Mouse (Mus musculus) forebrain, embryonic 13.5 days (tissue): ENCODE measurements at regions not wholly inside any gene's neighbourhood (a gene's known extent, or its start where the extent isn't known, plus 50 kb on each side); places are given as distances from the start of the nearest gene placed in this dataset.

Experiments used
- ATAC-seq: fragments of 200-750 bp; cut with Nextera tagmentation; 2 replicates; pipeline ENCODE4 v1.8.0; 2017
- H3K27ac ChIP-seq: fragments of 300-500 bp; sonication (generic); 2 replicates; pipeline ENCODE4 v1.5.1; 2015; ENCODE audit warnings: inconsistent platforms, mild to moderate bottlenecking, moderate library complexity
- H3K27me3 ChIP-seq: fragments of 300-500 bp; sonication (generic); 2 replicates; pipeline ENCODE4 v1.6.1; 2015; ENCODE audit warnings: mild to moderate bottlenecking, inconsistent platforms
- H3K36me3 ChIP-seq: fragments of 300-500 bp; sonication (generic); 2 replicates; pipeline ENCODE4 v1.6.1; 2015; ENCODE audit warnings: mild to moderate bottlenecking, inconsistent platforms; ENCODE audit not compliant: poor library complexity, severe bottlenecking
- H3K4me1 ChIP-seq: fragments of 300-500 bp; sonication (generic); 2 replicates; pipeline ENCODE4 v1.6.1; 2015; ENCODE audit warnings: inconsistent platforms
- H3K4me2 ChIP-seq: fragments of 300-500 bp; sonication (generic); 2 replicates; pipeline ENCODE4 v1.6.1; 2015; ENCODE audit warnings: inconsistent platforms, mild to moderate bottlenecking, moderate library complexity
- H3K4me3 ChIP-seq: fragments of 300-500 bp; sonication (generic); 2 replicates; pipeline ENCODE4 v1.5.1; 2015; ENCODE audit warnings: mild to moderate bottlenecking, inconsistent platforms
- H3K9ac ChIP-seq: fragments of 300-500 bp; sonication (generic); 2 replicates; pipeline ENCODE4 v1.6.1; 2015; ENCODE audit warnings: mild to moderate bottlenecking, inconsistent platforms
- H3K9me3 ChIP-seq: fragments of 300-500 bp; sonication (generic); replicated peaks from 2 replicates; pipeline ENCODE4 v1.6.1; 2016; ENCODE audit warnings: inconsistent platforms
- WGBS: fragments of 180-500 bp; shearing (Covaris S2); methylation state at CpG from one replicate; pipeline ENCODE4 v1.1.7; 2015; 5-methylcytosine and 5-hydroxymethylcytosine counted together

GRCm38 (mm10) chr10:117443426-117444350 lies 63.9 kb upstream of the Cpsf6 start:
- 95% methylated on average over 4 of the region's 4 CpGs for WGBS
- no peak for ATAC-seq

GRCm38 (mm10) chr10:117441979-117442803 lies 62.4 kb upstream of the Cpsf6 start:
- ATAC-seq, result no peak
- Histone ChIP-seq H3K9ac (no peak overlapping the region), H3K27me3 (no peaks in the 10 kb centered on the region), H3K4me1 (peaks cover 15% of the 10 kb centered on the region; the same call in 1 of the 2 replicates), H3K9me3 (peaks cover 6% of the 10 kb centered on the region), H3K36me3 (no peaks in the 10 kb centered on the region), H3K27ac (no peak overlapping the region), H3K4me2 (peak overlapping the region; percentile 54), H3K4me3 (0 out of 2 replicates have a peak overlapping the region, but pooled peaks have one; percentile 18)
- WGBS, result 50% methylated on average over 17 of the region's 17 CpGs

More at GRCm38 (mm10) chr10:117443426-117444350, 63.9 kb upstream of the Cpsf6 start:
- Histone ChIP-seq H3K4me1 (peaks cover 15% of the 10 kb centered on the region; the same call in 1 of the 2 replicates), H3K27me3 (no peaks in the 10 kb centered on the region), H3K4me3 (no peak overlapping the region), H3K9me3 (peaks cover 6% of the 10 kb centered on the region), H3K27ac (no peak overlapping the region), H3K9ac (no peak overlapping the region), H3K36me3 (no peaks in the 10 kb centered on the region), H3K4me2 (no peak overlapping the region)

- H3K36me3 ChIP-seq, result no peaks in the 10 kb centered on the region
- WGBS, result 2% methylated on average over 24 of the region's 24 CpGs
- H3K4me3 ChIP-seq, result peak overlapping the region; percentile 18
- H3K9ac ChIP-seq, result no peak overlapping the region
- H3K9me3 ChIP-seq, result peaks cover 6% of the 10 kb centered on the region
- ATAC-seq, result peak; percentile 69
- peak overlapping the region; percentile 54 for H3K4me2 ChIP-seq
- H3K4me1 ChIP-seq, result peaks cover 18% of the 10 kb centered on the region; the same call in 1 of the 2 replicates
- no peak overlapping the region for H3K27ac ChIP-seq
- H3K27me3 ChIP-seq, result peaks cover under 1% of the 10 kb centered on the region; the same call in 1 of the 2 replicates
Observed at GRCm38 (mm10) chr10:117441121-117441978, 61.5 kb upstream of the Cpsf6 start.

- H3K27me3 ChIP-seq, result peaks cover 2% of the 10 kb centered on the region; the same call in 1 of the 2 replicates
- WGBS, result 82% methylated on average over 9 of the region's 9 CpGs
- H3K9ac ChIP-seq, result no peak overlapping the region
- no peak overlapping the region for H3K4me2 ChIP-seq
- no peaks in the 10 kb centered on the region for H3K36me3 ChIP-seq
- no peak overlapping the region for H3K4me3 ChIP-seq
- no peak for ATAC-seq
- peaks cover 24% of the 10 kb centered on the region; the same call in 1 of the 2 replicates for H3K4me1 ChIP-seq
- no peak overlapping the region for H3K27ac ChIP-seq
- H3K9me3 ChIP-seq, result peaks cover 6% of the 10 kb centered on the region
Observed at GRCm38 (mm10) chr10:117440225-117440976, 60.6 kb upstream of the Cpsf6 start.

GRCm38 (mm10) chr10:117439206-117440110 lies 59.6 kb upstream of the Cpsf6 start:
- 93% methylated on average over 3 of the region's 3 CpGs for WGBS
- Histone ChIP-seq H3K4me1 (peaks cover 29% of the 10 kb centered on the region; the same call in 1 of the 2 replicates), H3K9me3 (peaks cover 6% of the 10 kb centered on the region), H3K27ac (no peak overlapping the region), H3K4me3 (no peak overlapping the region), H3K9ac (no peak overlapping the region), H3K36me3 (no peaks in the 10 kb centered on the region), H3K27me3 (peaks cover 7% of the 10 kb centered on the region; the same call in 1 of the 2 replicates), H3K4me2 (no peak overlapping the region)
- no peak for ATAC-seq

GRCm38 (mm10) chr10:117438614-117439193 lies 58.9 kb upstream of the Cpsf6 start:
- peaks cover 7% of the 10 kb centered on the region; the same call in 1 of the 2 replicates for H3K27me3 ChIP-seq
- H3K4me2 ChIP-seq, result no peak overlapping the region
- WGBS, result 93% methylated on average over 3 of the region's 3 CpGs
- H3K4me1 ChIP-seq, result peaks cover 29% of the 10 kb centered on the region; the same call in 1 of the 2 replicates
- H3K27ac ChIP-seq, result no peak overlapping the region
- H3K36me3 ChIP-seq, result no peaks in the 10 kb centered on the region
- H3K9ac ChIP-seq, result no peak overlapping the region
- ATAC-seq, result no peak
- H3K4me3 ChIP-seq, result no peak overlapping the region
- peaks cover 6% of the 10 kb centered on the region for H3K9me3 ChIP-seq

- Histone ChIP-seq H3K36me3 (no peaks in the 10 kb centered on the region), H3K9ac (no peak overlapping the region), H3K9me3 (peaks cover 2% of the 10 kb centered on the region), H3K4me2 (no peak overlapping the region), H3K27me3 (peaks cover 7% of the 10 kb centered on the region; the same call in 1 of the 2 replicates), H3K4me1 (peaks cover 29% of the 10 kb centered on the region; the same call in 1 of the 2 replicates), H3K4me3 (no peak overlapping the region), H3K27ac (no peak overlapping the region)
- 94% methylated on average over 2 of the region's 2 CpGs for WGBS
- no peak for ATAC-seq
Observed at GRCm38 (mm10) chr10:117437970-117438369, 58.2 kb upstream of the Cpsf6 start.

- Histone ChIP-seq H3K9me3 (no peaks in the 10 kb centered on the region; the same call in 1 of the 2 replicates), H3K9ac (no peak overlapping the region), H3K36me3 (no peaks in the 10 kb centered on the region), H3K27me3 (peaks cover 7% of the 10 kb centered on the region; the same call in 1 of the 2 replicates), H3K4me2 (no peak overlapping the region), H3K4me1 (peaks cover 26% of the 10 kb centered on the region; the same call in 1 of the 2 replicates), H3K27ac (no peak overlapping the region), H3K4me3 (no peak overlapping the region)
- no peak for ATAC-seq
- 46% methylated on average over 27 of the region's 27 CpGs for WGBS
Observed at GRCm38 (mm10) chr10:117436875-117437715, 57.3 kb upstream of the Cpsf6 start.

- H3K4me3 ChIP-seq, result no peak overlapping the region
- no peak overlapping the region for H3K27ac ChIP-seq
- H3K9ac ChIP-seq, result no peak overlapping the region
- no peaks in the 10 kb centered on the region for H3K36me3 ChIP-seq
- H3K9me3 ChIP-seq, result no peaks in the 10 kb centered on the region; the same call in 1 of the 2 replicates
- peaks cover 19% of the 10 kb centered on the region; the same call in 1 of the 2 replicates for H3K4me1 ChIP-seq
- 65% methylated on average over 8 of the region's 8 CpGs for WGBS
- peaks cover 7% of the 10 kb centered on the region; the same call in 1 of the 2 replicates for H3K27me3 ChIP-seq
- H3K4me2 ChIP-seq, result no peak overlapping the region
- no peak for ATAC-seq
Observed at GRCm38 (mm10) chr10:117436308-117436874, 56.6 kb upstream of the Cpsf6 start.
